Mouse (Mus musculus): ENCODE data around the gene Trappc2l.

DNA sequence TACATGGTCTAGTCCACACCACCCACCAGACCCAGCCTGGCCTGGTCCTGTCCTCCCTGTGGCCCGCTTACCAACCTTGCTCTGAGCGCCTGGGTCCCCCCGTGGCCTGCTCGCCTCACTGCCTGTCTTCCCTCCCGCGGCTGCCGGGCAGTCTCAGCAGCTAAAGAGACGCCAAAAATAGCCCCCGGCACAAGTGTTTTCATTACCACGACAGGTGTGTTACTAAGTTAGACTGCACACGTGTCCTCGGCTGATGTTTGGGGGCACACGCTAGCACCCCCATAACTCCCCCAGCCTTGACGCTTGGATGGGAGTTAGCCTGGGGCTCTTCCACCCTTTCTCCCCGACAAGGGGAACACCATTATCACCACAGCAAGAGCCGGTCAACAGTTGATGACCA lies 34.9 kb downstream of the Trappc2l start:
- no peak for TF ChIP-seq POLR2A (IDR thresholded peaks at IDR 0.05; ENCODE audit: borderline replicate concordance, low read depth, low read length)
- TF ChIP-seq CTCF (IDR thresholded peaks at IDR 0.05; ENCODE audit: low read depth, low read length), result no peak
